Mouse (Mus musculus) liver, embryonic 15.5 days (tissue): ENCODE measurements at regions not wholly inside any gene's neighbourhood (a gene's known extent, or its start where the extent isn't known, plus 50 kb on each side); places are given as distances from the start of the nearest gene placed in this dataset.

ENCODE experiments used
- ATAC-seq: fragments of 200-750 bp; cut with Nextera tagmentation; 2 replicates; pipeline ENCODE4 v1.8.0; 2017; ENCODE audit warnings: moderate number of reproducible peaks, mild to moderate bottlenecking, moderate library complexity; ENCODE audit not compliant: insufficient read depth
- H3K27ac ChIP-seq: fragments of 300-500 bp; sonication (generic); replicated peaks from 2 replicates; pipeline ENCODE4 v1.5.1; 2015; ENCODE audit warnings: mild to moderate bottlenecking, inconsistent platforms
- H3K27me3 ChIP-seq: fragments of 300-500 bp; sonication (generic); 2 replicates; pipeline ENCODE4 v1.6.1; 2015; ENCODE audit warnings: mild to moderate bottlenecking, inconsistent platforms
- H3K36me3 ChIP-seq: fragments of 300-500 bp; sonication (generic); replicated peaks from 2 replicates; pipeline ENCODE4 v1.6.1; 2015; ENCODE audit warnings: moderate library complexity, mild to moderate bottlenecking, inconsistent platforms
- H3K4me1 ChIP-seq: fragments of 300-500 bp; sonication (generic); replicated peaks from 2 replicates; pipeline ENCODE4 v1.6.1; 2015; ENCODE audit warnings: inconsistent platforms
- H3K4me2 ChIP-seq: fragments of 300-500 bp; sonication (generic); 2 replicates; pipeline ENCODE4 v1.6.1; 2015; ENCODE audit warnings: moderate library complexity, mild to moderate bottlenecking, inconsistent platforms
- H3K4me3 ChIP-seq: fragments of 300-500 bp; sonication (generic); replicated peaks from 2 replicates; pipeline ENCODE4 v1.5.1; 2015; ENCODE audit warnings: mild to moderate bottlenecking, inconsistent platforms
- H3K9ac ChIP-seq: fragments of 300-500 bp; sonication (generic); 2 replicates; pipeline ENCODE4 v1.6.1; 2015; ENCODE audit warnings: moderate library complexity, mild to moderate bottlenecking, inconsistent platforms
- H3K9me3 ChIP-seq: fragments of 300-500 bp; sonication (generic); replicated peaks from 2 replicates; pipeline ENCODE4 v1.6.1; 2016; ENCODE audit warnings: inconsistent platforms
- WGBS: fragments of 180-500 bp; shearing (Covaris S2); methylation state at CpG from one replicate; pipeline ENCODE4 v1.1.7; 2015; ENCODE audit warnings: mixed read lengths; ENCODE audit not compliant: insufficient replicate concordance; 5-methylcytosine and 5-hydroxymethylcytosine counted together

- Histone ChIP-seq H3K4me3 (no peak overlapping the region), H3K4me2 (no peak overlapping the region), H3K27ac (no peak overlapping the region), H3K36me3 (no peaks in the 10 kb centered on the region), H3K27me3 (no peaks in the 10 kb centered on the region), H3K4me1 (no peaks in the 10 kb centered on the region), H3K9ac (no peak overlapping the region), H3K9me3 (no peaks in the 10 kb centered on the region)
- 69% methylated on average over 3 of the region's 3 CpGs for WGBS
- ATAC-seq = no peak
Observed at GRCm38 (mm10) chr13:101355363-101355762, 412.7 kb downstream of the Pik3r1 start.

GRCm38 (mm10) chr13:101351123-101351522 lies 416.9 kb downstream of the Pik3r1 start:
- ATAC-seq = no peak
- Histone ChIP-seq H3K9ac (no peak overlapping the region), H3K27me3 (no peaks in the 10 kb centered on the region), H3K4me1 (no peaks in the 10 kb centered on the region), H3K4me2 (no peak overlapping the region), H3K36me3 (no peaks in the 10 kb centered on the region), H3K9me3 (no peaks in the 10 kb centered on the region), H3K27ac (no peak overlapping the region), H3K4me3 (no peak overlapping the region)
- WGBS = 62% methylated on average over 4 of the region's 4 CpGs

- WGBS = 64% methylated on average over 2 of the region's 2 CpGs
- H3K4me3 ChIP-seq = no peak overlapping the region
- H3K27me3 ChIP-seq = no peaks in the 10 kb centered on the region
- H3K9ac ChIP-seq = no peak overlapping the region
- H3K36me3 ChIP-seq = no peaks in the 10 kb centered on the region
- no peaks in the 10 kb centered on the region for H3K4me1 ChIP-seq
- no peaks in the 10 kb centered on the region for H3K9me3 ChIP-seq
- no peak overlapping the region for H3K4me2 ChIP-seq
- ATAC-seq = no peak
- no peak overlapping the region for H3K27ac ChIP-seq
Observed at GRCm38 (mm10) chr13:101349354-101349753, 418.7 kb downstream of the Pik3r1 start.

GRCm38 (mm10) chr13:101338280-101338872 lies 429.6 kb downstream of the Pik3r1 start:
- Histone ChIP-seq H3K4me3 (no peak overlapping the region), H3K36me3 (no peaks in the 10 kb centered on the region), H3K27ac (no peak overlapping the region), H3K4me1 (no peaks in the 10 kb centered on the region), H3K27me3 (no peaks in the 10 kb centered on the region), H3K4me2 (no peak overlapping the region), H3K9ac (no peak overlapping the region), H3K9me3 (no peaks in the 10 kb centered on the region)
- ATAC-seq = no peak
- 56% methylated on average over 3 of the region's 3 CpGs for WGBS

GRCm38 (mm10) chr13:101318621-101319020 lies 449.4 kb downstream of the Pik3r1 start:
- no peak overlapping the region for H3K9ac ChIP-seq
- WGBS = 49% methylated on average over 4 of the region's 4 CpGs
- no peaks in the 10 kb centered on the region for H3K36me3 ChIP-seq
- H3K27me3 ChIP-seq = no peaks in the 10 kb centered on the region
- H3K27ac ChIP-seq = no peak overlapping the region
- no peaks in the 10 kb centered on the region for H3K4me1 ChIP-seq
- H3K9me3 ChIP-seq = no peaks in the 10 kb centered on the region
- no peak for ATAC-seq
- H3K4me3 ChIP-seq = no peak overlapping the region
- H3K4me2 ChIP-seq = no peak overlapping the region

- ATAC-seq = no peak
- Histone ChIP-seq H3K27ac (no peak overlapping the region), H3K4me3 (no peak overlapping the region), H3K9me3 (no peaks in the 10 kb centered on the region), H3K36me3 (no peaks in the 10 kb centered on the region), H3K4me1 (no peaks in the 10 kb centered on the region), H3K27me3 (no peaks in the 10 kb centered on the region), H3K4me2 (no peak overlapping the region), H3K9ac (no peak overlapping the region)
- WGBS = 71% methylated on average over 4 of the region's 4 CpGs
Observed at GRCm38 (mm10) chr13:101316336-101316735, 451.7 kb downstream of the Pik3r1 start.

GRCm38 (mm10) chr13:101314040-101314439 lies 454.0 kb downstream of the Pik3r1 start:
- no peaks in the 10 kb centered on the region for H3K9me3 ChIP-seq
- no peaks in the 10 kb centered on the region for H3K27me3 ChIP-seq
- no peak overlapping the region for H3K27ac ChIP-seq
- H3K4me1 ChIP-seq = no peaks in the 10 kb centered on the region
- H3K36me3 ChIP-seq = no peaks in the 10 kb centered on the region
- H3K9ac ChIP-seq = no peak overlapping the region
- H3K4me2 ChIP-seq = no peak overlapping the region
- H3K4me3 ChIP-seq = no peak overlapping the region
- ATAC-seq = no peak

GRCm38 (mm10) chr13:101311634-101312314 lies 456.2 kb downstream of the Pik3r1 start:
- no peak overlapping the region for H3K4me2 ChIP-seq
- H3K27ac ChIP-seq = no peak overlapping the region
- no peaks in the 10 kb centered on the region for H3K27me3 ChIP-seq
- ATAC-seq = no peak
- H3K9ac ChIP-seq = no peak overlapping the region
- no peaks in the 10 kb centered on the region for H3K9me3 ChIP-seq
- WGBS = 65% methylated on average over 3 of the region's 3 CpGs
- H3K4me3 ChIP-seq = no peak overlapping the region
- no peaks in the 10 kb centered on the region for H3K36me3 ChIP-seq
- no peaks in the 10 kb centered on the region for H3K4me1 ChIP-seq

GRCm38 (mm10) chr13:101308724-101309123 lies 459.3 kb downstream of the Pik3r1 start:
- H3K36me3 ChIP-seq = no peaks in the 10 kb centered on the region
- no peak overlapping the region for H3K4me2 ChIP-seq
- H3K27ac ChIP-seq = no peak overlapping the region
- H3K27me3 ChIP-seq = no peaks in the 10 kb centered on the region
- no peak overlapping the region for H3K4me3 ChIP-seq
- H3K9ac ChIP-seq = no peak overlapping the region
- no peak for ATAC-seq
- H3K4me1 ChIP-seq = no peaks in the 10 kb centered on the region
- 27% methylated on average over 5 of the region's 5 CpGs for WGBS
- no peaks in the 10 kb centered on the region for H3K9me3 ChIP-seq

GRCm38 (mm10) chr13:101305695-101306413 lies 462.2 kb downstream of the Pik3r1 start:
- H3K4me1 ChIP-seq = no peaks in the 10 kb centered on the region

GRCm38 (mm10) chr13:101305063-101305462 lies 463.0 kb downstream of the Pik3r1 start:
- H3K27ac ChIP-seq = no peak overlapping the region
- ATAC-seq = no peak
- 73% methylated on average over 6 of the region's 6 CpGs for WGBS

More at GRCm38 (mm10) chr13:101305695-101306413, 462.2 kb downstream of the Pik3r1 start:
- Histone ChIP-seq H3K27me3 (no peaks in the 10 kb centered on the region), H3K9me3 (no peaks in the 10 kb centered on the region), H3K36me3 (no peaks in the 10 kb centered on the region), H3K27ac (no peak overlapping the region), H3K9ac (no peak overlapping the region), H3K4me2 (no peak overlapping the region), H3K4me3 (no peak overlapping the region)
- 55% methylated on average over 11 of the region's 11 CpGs for WGBS
- no peak for ATAC-seq

More at GRCm38 (mm10) chr13:101305063-101305462, 463.0 kb downstream of the Pik3r1 start:
- H3K27me3 ChIP-seq = no peaks in the 10 kb centered on the region
- H3K36me3 ChIP-seq = no peaks in the 10 kb centered on the region
- no peak overlapping the region for H3K9ac ChIP-seq
- H3K4me3 ChIP-seq = no peak overlapping the region
- H3K9me3 ChIP-seq = no peaks in the 10 kb centered on the region
- no peak overlapping the region for H3K4me2 ChIP-seq
- no peaks in the 10 kb centered on the region for H3K4me1 ChIP-seq
